Mouse (Mus musculus): ENCODE measurements around the gene Rab3gap2. TPM values are rescaled to one million over a fixed set of nuclear protein-coding genes. Genes with fewer than 3 reads are reported as not detected.
A peak's percentile ranks its signal among the peaks of the same experiment; 100 is the strongest.

The Rab3gap2 gene
- polyA plus RNA-seq, 1 experiment from 2014 or later: 12.2 TPM

GRCm38 (mm10) chr1:185229406-185230201 lies 25.7 kb downstream of the Rab3gap2 start:
- Histone ChIP-seq H3K36me3 (peaks cover 26% of the 10 kb centered on the region), H3K27ac (peak overlapping the region; percentile 65), H3K9ac (peak overlapping the region; percentile 53; the same call in 1 of the 2 replicates), H3K27me3 (no peaks in the 10 kb centered on the region), H3K4me2 (no peak overlapping the region), H3K4me3 (replicated peaks) (no peak overlapping the region), H3K9me3 (replicated peaks) (no peaks in the 10 kb centered on the region), H3K4me1 (replicated peaks) (peaks cover 25% of the 10 kb centered on the region)
- ATAC-seq (ENCODE audit: low read depth): peak; percentile 94
- DNase-seq: peak; percentile 49
- WGBS (ENCODE audit: insufficient replicate concordance): 42% methylated on average over 7 of the region's 7 CpGs

GRCm38 (mm10) chr1:185235837-185236236 lies 31.9 kb downstream of the Rab3gap2 start:
- no peak overlapping the region for H3K27ac ChIP-seq
- H3K4me3 ChIP-seq (replicated peaks): no peak overlapping the region
- H3K27me3 ChIP-seq: no peaks in the 10 kb centered on the region
- DNase-seq: no peak
- H3K4me2 ChIP-seq: no peak overlapping the region
- peaks cover under 1% of the 10 kb centered on the region; the same call in 1 of the 2 replicates for H3K4me1 ChIP-seq (replicated peaks)
- H3K9me3 ChIP-seq (replicated peaks): no peaks in the 10 kb centered on the region
- 83% methylated on average over 5 of the region's 5 CpGs for WGBS (ENCODE audit: insufficient replicate concordance)
- H3K9ac ChIP-seq: no peak overlapping the region
- peaks cover 51% of the 10 kb centered on the region for H3K36me3 ChIP-seq
- no peak for ATAC-seq (ENCODE audit: low read depth)

GRCm38 (mm10) chr1:185236530-185236929 lies 32.6 kb downstream of the Rab3gap2 start:
- Histone ChIP-seq H3K4me1 (replicated peaks) (no peaks in the 10 kb centered on the region), H3K27ac (no peak overlapping the region), H3K9ac (no peak overlapping the region), H3K27me3 (no peaks in the 10 kb centered on the region), H3K4me3 (replicated peaks) (no peak overlapping the region), H3K36me3 (peaks cover 55% of the 10 kb centered on the region), H3K9me3 (replicated peaks) (no peaks in the 10 kb centered on the region), H3K4me2 (no peak overlapping the region)
- WGBS (ENCODE audit: insufficient replicate concordance): 81% methylated on average over 4 of the region's 4 CpGs
- DNase-seq: peak; percentile 11
- no peak for ATAC-seq (ENCODE audit: low read depth)

- no peaks in the 10 kb centered on the region for H3K27me3 ChIP-seq
- H3K27ac ChIP-seq: no peak overlapping the region
- peaks cover 74% of the 10 kb centered on the region for H3K36me3 ChIP-seq
- H3K4me1 ChIP-seq (replicated peaks): no peaks in the 10 kb centered on the region
- ATAC-seq (ENCODE audit: low read depth) (no peak), DNase-seq (no peak)
- no peak overlapping the region for H3K9ac ChIP-seq
- H3K4me2 ChIP-seq: no peak overlapping the region
- 84% methylated on average over 8 of the region's 8 CpGs for WGBS (ENCODE audit: insufficient replicate concordance)
- no peak overlapping the region for H3K4me3 ChIP-seq (replicated peaks)
- H3K9me3 ChIP-seq (replicated peaks): no peaks in the 10 kb centered on the region
These were observed 39.1 kb downstream of the Rab3gap2 start for GRCm38 (mm10) chr1:185243013-185243412.

GRCm38 (mm10) chr1:185245456-185245855 lies 41.5 kb downstream of the Rab3gap2 start:
- DNase-seq (no peak), ATAC-seq (ENCODE audit: low read depth) (no peak)
- no peaks in the 10 kb centered on the region for H3K27me3 ChIP-seq
- peaks cover 78% of the 10 kb centered on the region for H3K36me3 ChIP-seq
- no peaks in the 10 kb centered on the region for H3K4me1 ChIP-seq (replicated peaks)
- no peak overlapping the region for H3K4me2 ChIP-seq
- WGBS (ENCODE audit: insufficient replicate concordance): 82% methylated on average over 7 of the region's 7 CpGs
- H3K9ac ChIP-seq: no peak overlapping the region
- H3K27ac ChIP-seq: no peak overlapping the region
- no peaks in the 10 kb centered on the region for H3K9me3 ChIP-seq (replicated peaks)
- H3K4me3 ChIP-seq (replicated peaks): no peak overlapping the region

GRCm38 (mm10) chr1:185247429-185248085 lies 43.6 kb downstream of the Rab3gap2 start:
- DNase-seq: no peak
- H3K4me3 ChIP-seq (replicated peaks): no peak overlapping the region
- no peak overlapping the region for H3K4me2 ChIP-seq
- H3K27me3 ChIP-seq: no peaks in the 10 kb centered on the region
- no peaks in the 10 kb centered on the region for H3K4me1 ChIP-seq (replicated peaks)
- peaks cover 84% of the 10 kb centered on the region for H3K36me3 ChIP-seq
- no peak overlapping the region for H3K9ac ChIP-seq
- no peaks in the 10 kb centered on the region for H3K9me3 ChIP-seq (replicated peaks)
- no peak overlapping the region for H3K27ac ChIP-seq
- no peak for ATAC-seq (ENCODE audit: low read depth)
- WGBS (ENCODE audit: insufficient replicate concordance): 87% methylated on average over 20 of the region's 20 CpGs

GRCm38 (mm10) chr1:185248728-185249127 lies 44.8 kb downstream of the Rab3gap2 start:
- Histone ChIP-seq H3K36me3 (peaks cover 84% of the 10 kb centered on the region), H3K4me1 (replicated peaks) (no peaks in the 10 kb centered on the region), H3K4me3 (replicated peaks) (no peak overlapping the region), H3K27ac (no peak overlapping the region), H3K9me3 (replicated peaks) (no peaks in the 10 kb centered on the region), H3K4me2 (no peak overlapping the region), H3K27me3 (no peaks in the 10 kb centered on the region), H3K9ac (no peak overlapping the region)
- DNase-seq (no peak), ATAC-seq (ENCODE audit: low read depth) (no peak)
- WGBS (ENCODE audit: insufficient replicate concordance): 80% methylated on average over 8 of the region's 8 CpGs

- ATAC-seq (ENCODE audit: low read depth): no peak
- H3K27me3 ChIP-seq: no peaks in the 10 kb centered on the region
- H3K27ac ChIP-seq: no peak overlapping the region
These were observed 48.4 kb downstream of the Rab3gap2 start for GRCm38 (mm10) chr1:185252351-185252750.

GRCm38 (mm10) chr1:185253140-185253892 lies 49.4 kb downstream of the Rab3gap2 start:
- H3K4me1 ChIP-seq (replicated peaks): no peaks in the 10 kb centered on the region
- no peak overlapping the region for H3K4me3 ChIP-seq (replicated peaks)
- DNase-seq (no peak), ATAC-seq (ENCODE audit: low read depth) (no peak)
- WGBS (ENCODE audit: insufficient replicate concordance): 77% methylated on average over 12 of the region's 12 CpGs
- no peak overlapping the region for H3K4me2 ChIP-seq
- H3K27ac ChIP-seq: no peak overlapping the region
- H3K27me3 ChIP-seq: no peaks in the 10 kb centered on the region
- H3K9ac ChIP-seq: no peak overlapping the region
- H3K36me3 ChIP-seq: peaks cover 70% of the 10 kb centered on the region
- H3K9me3 ChIP-seq (replicated peaks): no peaks in the 10 kb centered on the region

More at GRCm38 (mm10) chr1:185252351-185252750, 48.4 kb downstream of the Rab3gap2 start:
- Histone ChIP-seq H3K9me3 (replicated peaks) (no peaks in the 10 kb centered on the region), H3K4me2 (no peak overlapping the region), H3K36me3 (peaks cover 80% of the 10 kb centered on the region), H3K9ac (no peak overlapping the region), H3K4me3 (replicated peaks) (no peak overlapping the region), H3K4me1 (replicated peaks) (no peaks in the 10 kb centered on the region)
- WGBS (ENCODE audit: insufficient replicate concordance): 87% methylated on average over 3 of the region's 3 CpGs
- DNase-seq: no peak

- Histone ChIP-seq H3K36me3 (peaks cover 67% of the 10 kb centered on the region), H3K4me2 (no peak overlapping the region), H3K4me3 (replicated peaks) (no peak overlapping the region), H3K27me3 (no peaks in the 10 kb centered on the region), H3K9me3 (replicated peaks) (no peaks in the 10 kb centered on the region), H3K9ac (no peak overlapping the region), H3K27ac (no peak overlapping the region), H3K4me1 (replicated peaks) (no peaks in the 10 kb centered on the region)
- WGBS (ENCODE audit: insufficient replicate concordance): 88% methylated on average over 12 of the region's 12 CpGs
- no peak for DNase-seq
- ATAC-seq (ENCODE audit: low read depth): no peak
These were observed 51.4 kb downstream of the Rab3gap2 start for GRCm38 (mm10) chr1:185255336-185255735.

- no peaks in the 10 kb centered on the region for H3K4me1 ChIP-seq (replicated peaks)
- no peak overlapping the region for H3K4me3 ChIP-seq (replicated peaks)
- peaks cover 69% of the 10 kb centered on the region for H3K36me3 ChIP-seq
- H3K9me3 ChIP-seq (replicated peaks): no peaks in the 10 kb centered on the region
- H3K27me3 ChIP-seq: no peaks in the 10 kb centered on the region
- no peak overlapping the region for H3K9ac ChIP-seq
- DNase-seq (no peak), ATAC-seq (ENCODE audit: low read depth) (peak; percentile 43; the same call in 1 of the 2 replicates)
- WGBS (ENCODE audit: insufficient replicate concordance): 72% methylated on average over 3 of the region's 3 CpGs
- no peak overlapping the region for H3K27ac ChIP-seq
- H3K4me2 ChIP-seq: no peak overlapping the region
These were observed 52.8 kb downstream of the Rab3gap2 start for GRCm38 (mm10) chr1:185256753-185257152.

Data from liver, embryonic 13.5 days (tissue).